Mouse (Mus musculus) kidney, embryonic 16.5 days (tissue): ENCODE measurements at regions not wholly inside any gene's neighbourhood (a gene's known extent, or its start where the extent isn't known, plus 50 kb on each side); places are given as distances from the start of the nearest gene placed in this dataset.
"Not testable (repeated sequence)": the region's sequence is repeated elsewhere in the genome, so short reads cannot be mapped to it uniquely, and the experiment has no call there.

ENCODE experiments used
- ATAC-seq: fragments of 200-750 bp; cut with Nextera tagmentation; 2 replicates; pipeline ENCODE4 v1.8.0; 2017; ENCODE audit warnings: moderate TSS enrichment; ENCODE audit not compliant: low FRiP score, low TSS enrichment
- H3K27ac ChIP-seq: fragments of 300-500 bp; sonication (generic); 2 replicates; pipeline ENCODE4 v1.5.1; 2014; ENCODE audit warnings: low read length
- H3K27me3 ChIP-seq: fragments of 300-500 bp; sonication (generic); 2 replicates; pipeline ENCODE4 v1.6.1; 2014; ENCODE audit warnings: low read length, control low read depth, mixed read lengths; ENCODE audit not compliant: insufficient read depth
- H3K36me3 ChIP-seq: fragments of 300-500 bp; sonication (generic); 2 replicates; pipeline ENCODE4 v1.6.1; 2014; ENCODE audit warnings: low read length, control low read depth, mixed read lengths; ENCODE audit not compliant: insufficient read depth
- H3K4me1 ChIP-seq: fragments of 300-500 bp; sonication (generic); 2 replicates; pipeline ENCODE4 v1.6.1; 2014; ENCODE audit warnings: low read length, control low read depth, mixed read lengths; ENCODE audit not compliant: insufficient read depth
- H3K4me2 ChIP-seq: fragments of 300-500 bp; sonication (generic); replicated peaks from 2 replicates; pipeline ENCODE4 v1.6.1; 2014; ENCODE audit warnings: low read depth, low read length
- H3K4me3 ChIP-seq: fragments of 300-500 bp; sonication (generic); 2 replicates; pipeline ENCODE4 v1.5.1; 2014; ENCODE audit warnings: mild to moderate bottlenecking, low read length
- H3K9ac ChIP-seq: fragments of 300-500 bp; sonication (generic); replicated peaks from 2 replicates; pipeline ENCODE4 v1.6.1; 2014; ENCODE audit warnings: low read length
- H3K9me3 ChIP-seq: fragments of 300-500 bp; sonication (generic); 2 replicates; pipeline ENCODE4 v1.6.1; 2016; ENCODE audit warnings: low read length, control low read depth
- WGBS: fragments of 180-500 bp; shearing (Covaris S2); extraction: QIAGEN DNeasy Blood & Tissue Kit; methylation state at CpG from one replicate; pipeline ENCODE4 v1.1.7; 2014; 5-methylcytosine and 5-hydroxymethylcytosine counted together

DNA sequence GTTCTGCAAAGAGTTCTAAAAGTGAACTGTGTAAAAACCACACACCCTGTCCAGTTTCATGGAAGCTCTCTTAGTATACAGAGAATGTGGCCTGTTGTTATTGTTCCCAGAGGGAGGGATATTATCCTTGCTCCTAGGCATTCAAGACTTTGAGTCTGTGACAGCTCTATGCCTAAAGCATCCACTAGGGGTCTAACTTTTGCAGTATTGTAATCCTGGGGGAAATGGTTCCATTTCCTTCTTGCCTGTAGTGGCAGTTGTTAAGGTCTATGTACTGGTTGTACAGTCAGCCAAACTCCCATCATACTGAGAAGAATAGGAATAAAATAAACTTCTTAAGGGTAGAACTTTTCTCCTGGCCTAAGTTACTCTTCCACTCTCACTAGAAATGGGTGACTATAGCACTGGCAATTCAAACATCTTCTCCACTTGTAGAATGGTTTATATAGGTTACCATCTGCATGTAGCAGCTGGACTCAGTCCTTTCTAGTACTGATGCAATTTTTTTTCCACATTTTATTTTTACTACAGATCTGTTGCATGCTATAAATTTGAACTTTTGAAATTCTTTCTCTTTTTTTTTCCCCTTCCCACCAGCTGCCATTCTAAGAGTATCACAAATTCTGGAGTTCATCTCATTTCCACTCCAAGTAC is 51.4 kb upstream of the Dpt start:
- H3K4me2 ChIP-seq: no peak overlapping the region
- no peaks in the 10 kb centered on the region for H3K36me3 ChIP-seq
- H3K4me3 ChIP-seq: no peak overlapping the region
- H3K4me1 ChIP-seq: no peaks in the 10 kb centered on the region
- no peaks in the 10 kb centered on the region for H3K9me3 ChIP-seq
- H3K27me3 ChIP-seq: no peaks in the 10 kb centered on the region
- ATAC-seq: no peak
- no peak overlapping the region for H3K27ac ChIP-seq
- no peak overlapping the region for H3K9ac ChIP-seq

DNA sequence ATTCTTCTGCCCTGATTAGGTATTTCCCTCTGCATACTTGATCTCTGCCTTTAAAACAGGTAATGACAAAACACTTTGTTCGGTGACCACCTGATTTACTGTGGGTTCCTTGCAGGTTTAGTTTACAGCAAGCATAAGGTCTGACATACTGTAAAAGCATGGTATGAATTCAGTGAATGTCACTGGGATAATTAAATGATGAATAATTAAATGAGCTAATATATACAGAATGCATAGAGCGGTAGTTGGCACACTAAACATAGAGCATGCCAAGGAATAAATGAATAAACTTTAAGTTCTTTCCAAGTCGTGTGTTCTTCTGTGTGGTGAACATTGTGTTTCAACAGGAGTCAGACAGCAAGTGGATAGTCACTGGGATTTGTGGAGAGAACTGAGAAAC is 51.9 kb upstream of the Dpt start:
- WGBS: 75% methylated on average over 3 of the region's 3 CpGs
- Histone ChIP-seq H3K4me1 (no peaks in the 10 kb centered on the region), H3K27ac (no peak overlapping the region), H3K36me3 (no peaks in the 10 kb centered on the region), H3K27me3 (no peaks in the 10 kb centered on the region), H3K4me3 (no peak overlapping the region), H3K9ac (no peak overlapping the region), H3K4me2 (no peak overlapping the region), H3K9me3 (no peaks in the 10 kb centered on the region)
- no peak for ATAC-seq

DNA sequence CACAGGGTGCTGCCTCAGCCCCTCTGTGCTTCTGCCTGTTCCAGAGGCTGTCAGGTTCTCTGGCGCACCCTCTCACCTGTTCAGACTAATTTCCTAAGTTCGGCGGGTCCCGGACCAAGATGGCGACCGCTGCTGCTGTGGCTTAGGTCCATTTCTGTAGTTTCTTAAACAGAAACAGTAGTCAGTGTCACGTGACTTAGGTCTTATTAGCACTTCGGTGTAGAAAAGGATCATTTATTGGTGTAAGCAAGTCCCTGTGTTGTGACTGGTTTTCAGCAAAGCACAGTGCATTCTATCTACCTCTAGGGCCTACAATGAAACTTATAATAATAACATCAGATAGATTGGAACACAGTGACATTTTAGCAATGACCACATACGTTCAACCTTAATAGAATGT is 53.5 kb upstream of the Dpt start:
- not testable (repeated sequence) for H3K9me3 ChIP-seq, H3K27ac ChIP-seq, H3K4me3 ChIP-seq, ATAC-seq, H3K9ac ChIP-seq, H3K4me1 ChIP-seq, H3K27me3 ChIP-seq, H3K4me2 ChIP-seq, H3K36me3 ChIP-seq
- WGBS: 93% methylated on average over 8 of the region's 9 CpGs

DNA sequence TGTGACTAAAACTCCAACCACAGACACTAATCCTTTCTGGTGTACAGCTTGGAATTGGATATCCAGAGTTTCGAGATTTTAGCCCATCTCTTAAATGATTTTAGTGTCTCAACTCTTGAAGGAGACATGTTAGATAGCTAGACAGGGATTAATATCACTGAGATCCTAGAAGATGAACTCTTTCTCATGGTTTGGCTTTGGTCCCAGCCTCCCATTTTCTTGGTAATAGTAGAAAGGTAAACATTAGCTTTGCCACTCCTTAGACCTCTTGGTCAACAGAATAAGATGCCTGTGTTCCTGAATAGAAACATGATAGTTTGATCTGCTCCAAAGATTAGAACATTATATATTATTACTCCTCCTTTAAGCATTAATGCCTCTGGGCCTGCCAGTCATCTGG is 60.8 kb upstream of the Dpt start:
- Histone ChIP-seq H3K4me3 (no peak overlapping the region), H3K9ac (no peak overlapping the region), H3K9me3 (no peaks in the 10 kb centered on the region), H3K4me1 (no peaks in the 10 kb centered on the region), H3K4me2 (no peak overlapping the region), H3K36me3 (no peaks in the 10 kb centered on the region), H3K27me3 (no peaks in the 10 kb centered on the region), H3K27ac (no peak overlapping the region)
- WGBS: 26% methylated on average over 1 of the region's 1 CpGs
- no peak for ATAC-seq

DNA sequence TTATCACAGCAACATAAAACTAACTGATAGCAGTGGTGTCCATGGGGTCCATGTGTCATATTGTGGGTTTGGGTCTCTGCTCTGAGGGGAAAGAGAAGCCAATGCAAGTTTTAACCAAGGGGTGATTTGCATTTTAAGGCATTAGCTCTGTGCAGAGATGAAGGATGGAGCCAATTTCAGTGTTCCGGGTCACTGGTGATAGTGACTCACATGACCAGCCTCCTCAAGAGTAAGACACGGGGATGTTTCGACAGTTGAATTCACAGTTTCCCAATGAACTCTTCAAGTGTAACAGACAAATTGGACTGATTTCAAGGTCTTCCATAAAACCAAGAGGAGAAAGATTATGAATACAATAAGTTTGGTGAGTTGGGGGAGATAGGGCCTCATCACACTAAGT is 62.7 kb upstream of the Dpt start:
- Histone ChIP-seq H3K36me3 (no peaks in the 10 kb centered on the region), H3K4me3 (no peak overlapping the region)

DNA sequence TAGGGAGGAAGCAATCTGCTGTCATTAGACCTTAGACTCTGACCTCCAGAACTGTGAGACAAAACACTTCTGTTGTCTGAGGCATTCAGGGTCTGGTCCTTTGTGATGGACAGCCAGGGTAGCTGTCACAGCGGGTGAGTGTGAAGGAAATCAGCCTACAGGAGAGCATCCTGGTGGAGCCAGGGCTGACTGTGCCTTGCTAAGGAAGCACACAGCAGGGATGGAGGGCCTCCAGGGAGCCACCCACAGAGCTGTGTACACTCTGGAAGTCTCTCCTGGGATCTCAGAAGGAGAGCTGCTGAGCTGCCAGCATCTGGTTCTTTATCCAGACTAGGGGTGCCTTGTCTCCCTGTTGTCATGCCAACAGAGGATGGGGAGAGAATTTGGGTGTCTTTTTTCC is 74.4 kb upstream of the Dpt start:
- no peaks in the 10 kb centered on the region for H3K27me3 ChIP-seq
- no peaks in the 10 kb centered on the region for H3K4me1 ChIP-seq
- no peak overlapping the region for H3K9ac ChIP-seq
- no peaks in the 10 kb centered on the region for H3K36me3 ChIP-seq
- no peaks in the 10 kb centered on the region for H3K9me3 ChIP-seq
- H3K4me2 ChIP-seq: no peak overlapping the region
- WGBS: 23% methylated on average over 1 of the region's 1 CpGs
- ATAC-seq: no peak
- H3K4me3 ChIP-seq: no peak overlapping the region
- H3K27ac ChIP-seq: no peak overlapping the region

More for the DNA sequence above, 62.7 kb upstream of the Dpt start:
- no peak overlapping the region for H3K27ac ChIP-seq
- ATAC-seq: no peak
- H3K27me3 ChIP-seq: no peaks in the 10 kb centered on the region
- H3K4me1 ChIP-seq: no peaks in the 10 kb centered on the region
- no peak overlapping the region for H3K4me2 ChIP-seq
- 60% methylated on average over 3 of the region's 3 CpGs for WGBS
- no peak overlapping the region for H3K9ac ChIP-seq
- H3K9me3 ChIP-seq: no peaks in the 10 kb centered on the region

DNA sequence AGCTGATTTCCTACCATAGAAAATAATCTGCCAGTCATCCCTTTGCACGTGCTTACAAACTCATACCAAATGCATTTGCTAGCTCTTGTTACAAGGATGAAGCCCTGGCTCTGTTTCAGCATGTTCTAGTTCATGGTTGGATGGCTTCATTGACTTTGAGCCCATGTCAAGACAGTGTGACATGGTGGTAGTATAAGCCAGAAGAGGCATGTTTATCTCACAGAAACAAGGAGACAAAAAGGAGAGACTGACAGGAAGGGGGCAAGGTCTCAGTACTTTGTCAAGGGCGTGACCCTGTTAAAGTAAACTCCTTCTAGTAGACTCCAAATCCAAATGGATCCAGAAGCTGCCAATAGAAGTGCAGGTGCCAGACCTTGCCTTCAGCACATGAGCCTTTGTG is 81.5 kb upstream of the Dpt start:
- Histone ChIP-seq H3K4me3 (no peak overlapping the region), H3K27me3 (no peaks in the 10 kb centered on the region), H3K4me2 (no peak overlapping the region), H3K4me1 (peaks cover 6% of the 10 kb centered on the region; the same call in 1 of the 2 replicates), H3K27ac (peak overlapping the region; percentile 84), H3K9me3 (no peaks in the 10 kb centered on the region), H3K36me3 (no peaks in the 10 kb centered on the region), H3K9ac (no peak overlapping the region)
- peak; percentile 75; the same call in 1 of the 2 replicates for ATAC-seq
- WGBS: 63% methylated on average over 2 of the region's 2 CpGs

DNA sequence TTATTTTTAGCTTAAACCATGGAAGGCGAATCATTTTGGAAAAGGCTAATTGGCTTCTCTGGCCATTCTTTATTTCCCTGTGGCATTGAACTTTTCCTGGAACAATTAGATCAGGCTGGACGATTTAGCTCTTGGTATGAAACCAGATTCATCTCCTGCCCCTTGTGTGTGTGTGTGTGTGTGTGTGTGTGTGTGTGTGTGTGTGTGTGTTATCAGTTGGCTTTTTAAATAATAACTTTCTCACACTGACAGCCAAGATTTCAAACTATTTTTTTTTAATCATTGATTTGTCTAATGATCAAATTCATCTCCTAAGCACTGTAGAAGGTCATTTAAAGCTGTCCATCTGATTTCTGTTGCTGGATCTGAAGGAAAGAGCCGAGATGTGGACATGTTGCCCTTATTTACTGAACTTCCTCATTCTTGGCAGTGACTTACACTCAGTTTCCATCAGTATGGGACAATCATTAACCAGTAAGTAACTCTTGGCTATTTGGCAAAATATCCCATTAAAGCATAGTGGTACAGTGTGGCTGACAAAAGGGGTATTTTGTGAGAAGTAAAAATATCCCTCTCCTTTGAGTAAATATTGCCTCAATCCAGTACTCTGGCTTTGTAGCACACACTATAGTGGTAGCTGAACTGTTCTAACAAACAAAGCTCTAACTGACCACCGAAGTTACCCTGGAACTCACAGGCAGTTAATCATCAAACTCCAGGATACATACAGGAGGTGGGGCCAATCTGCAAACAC is 82.5 kb upstream of the Dpt start:
- WGBS: 47% methylated on average over 4 of the region's 4 CpGs
- Histone ChIP-seq H3K36me3 (no peaks in the 10 kb centered on the region), H3K4me3 (no peak overlapping the region), H3K9me3 (no peaks in the 10 kb centered on the region), H3K27ac (peak overlapping the region; percentile 81), H3K27me3 (no peaks in the 10 kb centered on the region), H3K9ac (no peak overlapping the region), H3K4me1 (peaks cover 6% of the 10 kb centered on the region; the same call in 1 of the 2 replicates), H3K4me2 (no peak overlapping the region)
- peak; percentile 72 for ATAC-seq

DNA sequence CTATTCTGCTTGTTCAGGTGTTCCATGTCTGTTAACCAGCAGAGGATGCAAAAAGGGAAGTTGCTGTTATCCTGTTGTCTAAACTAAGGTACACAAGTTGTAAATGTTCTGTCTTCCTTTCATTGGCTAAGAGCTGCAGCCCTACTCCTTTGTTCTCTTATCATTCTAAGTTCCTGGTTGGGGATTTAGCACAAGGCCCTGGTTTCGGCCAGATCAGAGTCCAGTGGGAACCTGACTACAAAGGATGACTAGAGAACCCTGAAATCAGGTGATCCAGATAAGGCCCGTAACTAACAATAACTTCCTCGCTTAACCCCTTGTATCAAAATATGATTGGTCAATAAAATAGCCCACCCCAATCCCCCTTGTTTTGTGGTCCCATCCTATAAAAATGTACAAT is 83.9 kb upstream of the Dpt start:
- Histone ChIP-seq H3K4me2 (no peak overlapping the region), H3K4me1 (peaks cover 6% of the 10 kb centered on the region; the same call in 1 of the 2 replicates), H3K4me3 (no peak overlapping the region), H3K27me3 (no peaks in the 10 kb centered on the region), H3K36me3 (no peaks in the 10 kb centered on the region), H3K27ac (no peak overlapping the region), H3K9ac (no peak overlapping the region), H3K9me3 (no peaks in the 10 kb centered on the region)
- no peak for ATAC-seq
- WGBS: 87% methylated on average over 3 of the region's 3 CpGs

DNA sequence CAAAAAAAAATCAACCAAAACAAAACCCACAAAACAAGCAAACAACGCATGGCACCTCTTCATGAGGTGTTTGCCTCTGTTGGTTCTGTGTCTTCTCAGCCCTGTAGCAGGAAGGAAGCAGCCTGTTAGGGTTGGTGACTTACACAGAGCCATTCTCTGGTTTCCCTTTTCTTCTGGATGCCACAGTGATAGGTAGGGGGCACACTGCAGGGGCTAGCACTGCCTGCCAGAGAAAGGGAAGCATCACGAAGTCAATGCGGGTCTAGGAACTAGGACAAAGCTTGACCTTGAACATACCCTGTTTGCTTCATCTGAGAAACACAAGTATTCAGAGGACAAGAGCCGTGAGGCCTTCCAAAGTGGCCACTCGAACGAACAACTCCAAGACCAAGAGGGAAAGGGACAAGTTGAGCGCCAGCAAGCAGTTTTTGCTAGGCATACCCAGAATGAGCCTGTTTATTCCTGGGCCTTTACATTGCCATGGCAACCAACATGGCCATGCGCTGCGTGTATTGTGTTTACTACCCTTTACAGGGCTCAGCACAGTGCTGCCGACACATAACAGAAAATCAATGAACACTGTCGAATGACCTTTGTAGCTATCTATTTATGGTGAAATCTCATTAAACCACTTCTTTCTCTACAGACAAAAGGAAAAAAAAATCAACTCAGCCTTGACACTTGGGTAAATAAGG is 91.9 kb upstream of the Dpt start:
- no peaks in the 10 kb centered on the region for H3K36me3 ChIP-seq
- 80% methylated on average over 11 of the region's 11 CpGs for WGBS
- H3K4me2 ChIP-seq: no peak overlapping the region
- no peak overlapping the region for H3K9ac ChIP-seq
- no peaks in the 10 kb centered on the region for H3K27me3 ChIP-seq
- ATAC-seq: peak; percentile 33; the same call in 1 of the 2 replicates
- no peaks in the 10 kb centered on the region for H3K9me3 ChIP-seq
- H3K27ac ChIP-seq: peak overlapping the region; percentile 74
- H3K4me1 ChIP-seq: 0 out of 2 replicates have a peak, but pooled peaks cover 3% of the 10 kb centered on the region
- H3K4me3 ChIP-seq: no peak overlapping the region
